In genomic region chr11:69936714-69937347, GRCm38 (mm10) we compare ENCODE assay signal across 8 mouse cellular contexts. TPM values are rescaled to one million over a fixed set of nuclear protein-coding genes. Genes with fewer than 3 reads are reported as not detected.
DNase-seq lines count a peak whose midpoint lies in the region; ATAC-seq and TF ChIP-seq lines count a peak whose summit lies in the region.

No protein-coding gene starts in this region.

- H3K27ac ChIP-seq in lung, postnatal 0 days (ENCODE audit: low read length): no peak overlapping the region
- no peak overlapping the region for H3K27ac ChIP-seq in hindbrain, embryonic 12.5 days
- H3K27ac ChIP-seq in limb, embryonic 10.5 days: peak overlapping the region; percentile 15; the same call in 1 of the 2 replicates
- no peak overlapping the region for H3K27ac ChIP-seq in stomach, embryonic 16.5 days (ENCODE audit: low read length)

- TF ChIP-seq EP300 in lung, postnatal 0 days (IDR thresholded peaks at IDR 0.05): no peak

- H3K36me3 ChIP-seq in lung, postnatal 0 days (ENCODE audit: insufficient read depth, low read length): no peaks in the 10 kb centered on the region
- no peaks in the 10 kb centered on the region for H3K36me3 ChIP-seq in hindbrain, embryonic 12.5 days
- H3K36me3 ChIP-seq in limb, embryonic 10.5 days: peaks cover 14% of the 10 kb centered on the region
- H3K36me3 ChIP-seq in stomach, embryonic 16.5 days (ENCODE audit: control insufficient read depth, insufficient read depth, low read length): no peaks in the 10 kb centered on the region

- TF ChIP-seq CTCF in lung, postnatal 0 days (IDR thresholded peaks at IDR 0.05): no peak

- no peak for ATAC-seq in lung, postnatal 0 days
- no peak for ATAC-seq in hindbrain, embryonic 12.5 days (ENCODE audit: low FRiP score)
- ATAC-seq in stomach, embryonic 16.5 days (ENCODE audit: insufficient read depth, low FRiP score): no peak

- no peaks in the 10 kb centered on the region for H3K9me3 ChIP-seq in lung, postnatal 0 days (ENCODE audit: low read length)
- H3K9me3 ChIP-seq in hindbrain, embryonic 12.5 days (replicated peaks): no peaks in the 10 kb centered on the region
- no peaks in the 10 kb centered on the region for H3K9me3 ChIP-seq in limb, embryonic 10.5 days (replicated peaks)
- H3K9me3 ChIP-seq in stomach, embryonic 16.5 days (replicated peaks; ENCODE audit: control insufficient read depth, low read length): no peaks in the 10 kb centered on the region

- no peak overlapping the region for H3K9ac ChIP-seq in lung, postnatal 0 days (replicated peaks; ENCODE audit: low read depth)
- H3K9ac ChIP-seq in hindbrain, embryonic 12.5 days: no peak overlapping the region
- H3K9ac ChIP-seq in stomach, embryonic 16.5 days (ENCODE audit: low read length): no peak overlapping the region

- H3K4me2 ChIP-seq in lung, postnatal 0 days (replicated peaks; ENCODE audit: low read depth, low read length): peak overlapping the region; percentile 88
- peak overlapping the region; percentile 100 for H3K4me2 ChIP-seq in hindbrain, embryonic 12.5 days (replicated peaks)
- peak overlapping the region; percentile 100 for H3K4me2 ChIP-seq in stomach, embryonic 16.5 days (ENCODE audit: low read depth, low read length)

- no peak overlapping the region; the same call in 1 of the 2 replicates for H3K4me3 ChIP-seq in lung, postnatal 0 days (ENCODE audit: low read depth, low read length)
- H3K4me3 ChIP-seq in hindbrain, embryonic 12.5 days: peak overlapping the region; percentile 63
- H3K4me3 ChIP-seq in limb, embryonic 10.5 days: peak overlapping the region; percentile 77
- H3K4me3 ChIP-seq in stomach, embryonic 16.5 days (replicated peaks; ENCODE audit: low read length): no peak overlapping the region

- peaks cover 13% of the 10 kb centered on the region; the same call in 1 of the 2 replicates for H3K27me3 ChIP-seq in lung, postnatal 0 days (replicated peaks; ENCODE audit: insufficient read depth, low read length)
- peaks cover 56% of the 10 kb centered on the region for H3K27me3 ChIP-seq in hindbrain, embryonic 12.5 days
- H3K27me3 ChIP-seq in limb, embryonic 10.5 days (ENCODE audit: low read depth, poor library complexity, severe bottlenecking): peaks cover 58% of the 10 kb centered on the region
- no peaks in the 10 kb centered on the region; the same call in 1 of the 2 replicates for H3K27me3 ChIP-seq in stomach, embryonic 16.5 days (ENCODE audit: control insufficient read depth, insufficient read depth, low read length)

- WGBS in lung, postnatal 0 days: 26% methylated on average over 9 of the region's 9 CpGs
- 43% methylated on average over 9 of the region's 9 CpGs for WGBS in hindbrain, embryonic 12.5 days
- 48% methylated on average over 9 of the region's 9 CpGs for WGBS in limb, embryonic 10.5 days
- 37% methylated on average over 9 of the region's 9 CpGs for WGBS in stomach, embryonic 16.5 days

- DNase-seq in lung, postnatal 0 days (ENCODE audit: low spot score): peak; percentile 38
- DNase-seq in lung, postnatal 36 days: no peak
- no peak for DNase-seq in limb, embryonic 10.5 days (ENCODE audit: low spot score)
- DNase-seq in spleen, postnatal 36 days (ENCODE audit: low spot score in 2 of 2): no peak
- DNase-seq in right cerebral cortex, postnatal 4 days: no peak
- no peak for DNase-seq in left cerebral cortex, postnatal 36 days (ENCODE audit: low spot score in 2 of 2)

- intact Hi-C loops in left cerebral cortex, postnatal 36 days (cut with DNase I): no loop called here

- peaks cover 15% of the 10 kb centered on the region; the same call in 1 of the 2 replicates for H3K4me1 ChIP-seq in lung, postnatal 0 days (ENCODE audit: insufficient read depth, low read depth, low read length)
- H3K4me1 ChIP-seq in hindbrain, embryonic 12.5 days: peaks cover 16% of the 10 kb centered on the region
- peaks cover 61% of the 10 kb centered on the region for H3K4me1 ChIP-seq in limb, embryonic 10.5 days
- peaks cover 27% of the 10 kb centered on the region for H3K4me1 ChIP-seq in stomach, embryonic 16.5 days (ENCODE audit: control insufficient read depth, insufficient read depth, low read length)

RNA-seq across cellular contexts. Expression of gene Ybx2, which starts 1.2 kb away (rescaled TPM):
- polyA plus RNA-seq in lung, postnatal 0 days (2015; fragmentation: Nextera tagmentation; extraction: Ambion mirVana): 1.00 and 1.1 TPM in 2 replicates
- 5.5 and 9.0 TPM in 2 replicates for polyA plus RNA-seq in hindbrain, embryonic 12.5 days (2016; fragmentation: Nextera tagmentation; extraction: Ambion mirVana)
- 6.1 TPM in 2 replicates for polyA plus RNA-seq in limb, embryonic 10.5 days (2016; fragmentation: Nextera tagmentation; extraction: Ambion mirVana)
- polyA plus RNA-seq in stomach, embryonic 16.5 days (2015; fragmentation: Nextera tagmentation; extraction: Ambion mirVana): 2.9 and 3.8 TPM in 2 replicates
- 10 to 100 TPM in 1 of 2 experiments, 1 to 10 TPM in 1; 4.6 to 14.7 TPM for total RNA-seq in left cerebral cortex, postnatal 36 days (2021)

RNA-seq across cellular contexts. Expression of gene Slc2a4, which starts 11.2 kb away (rescaled TPM):
- polyA plus RNA-seq in lung, postnatal 0 days (2015; fragmentation: Nextera tagmentation; extraction: Ambion mirVana): 3.7 and 4.3 TPM in 2 replicates
- 9.6 and 12.9 TPM in 2 replicates for polyA plus RNA-seq in hindbrain, embryonic 12.5 days (2016; fragmentation: Nextera tagmentation; extraction: Ambion mirVana)
- 19.9 and 29.3 TPM in 2 replicates for polyA plus RNA-seq in limb, embryonic 10.5 days (2016; fragmentation: Nextera tagmentation; extraction: Ambion mirVana)
- polyA plus RNA-seq in stomach, embryonic 16.5 days (2015; fragmentation: Nextera tagmentation; extraction: Ambion mirVana): 38.3 and 39.1 TPM in 2 replicates
- 1 to 10 TPM; 3.6 to 4.4 TPM for total RNA-seq in left cerebral cortex, postnatal 36 days (2021)

RNA-seq across cellular contexts. Expression of gene Eif5a, which starts 15.1 kb away (rescaled TPM):
- polyA plus RNA-seq in lung, postnatal 0 days (2015; fragmentation: Nextera tagmentation; extraction: Ambion mirVana): 758 and 815 TPM in 2 replicates
- polyA plus RNA-seq in hindbrain, embryonic 12.5 days (2016; fragmentation: Nextera tagmentation; extraction: Ambion mirVana): 1,354 and 1,360 TPM in 2 replicates
- 3,029 and 3,766 TPM in 2 replicates for polyA plus RNA-seq in limb, embryonic 10.5 days (2016; fragmentation: Nextera tagmentation; extraction: Ambion mirVana)
- 1,516 and 1,535 TPM in 2 replicates for polyA plus RNA-seq in stomach, embryonic 16.5 days (2015; fragmentation: Nextera tagmentation; extraction: Ambion mirVana)
- total RNA-seq in left cerebral cortex, postnatal 36 days (2021): 100 to 1,000 TPM; 406 to 453 TPM

RNA-seq across cellular contexts. Expression of gene Gps2, which starts 23.1 kb away (rescaled TPM):
- polyA plus RNA-seq in lung, postnatal 0 days (2015; fragmentation: Nextera tagmentation; extraction: Ambion mirVana): 53.0 and 59.1 TPM in 2 replicates
- polyA plus RNA-seq in hindbrain, embryonic 12.5 days (2016; fragmentation: Nextera tagmentation; extraction: Ambion mirVana): 84.7 and 90.1 TPM in 2 replicates
- 77.7 and 91.6 TPM in 2 replicates for polyA plus RNA-seq in limb, embryonic 10.5 days (2016; fragmentation: Nextera tagmentation; extraction: Ambion mirVana)
- 61.6 and 63.4 TPM in 2 replicates for polyA plus RNA-seq in stomach, embryonic 16.5 days (2015; fragmentation: Nextera tagmentation; extraction: Ambion mirVana)
- 10 to 100 TPM; 25.9 to 32.4 TPM for total RNA-seq in left cerebral cortex, postnatal 36 days (2021)

RNA-seq across cellular contexts. Expression of gene Cldn7, which starts 27.7 kb away (rescaled TPM):
- polyA plus RNA-seq in lung, postnatal 0 days (2015; fragmentation: Nextera tagmentation; extraction: Ambion mirVana): 212 and 230 TPM in 2 replicates
- 9.5 and 21.8 TPM in 2 replicates for polyA plus RNA-seq in hindbrain, embryonic 12.5 days (2016; fragmentation: Nextera tagmentation; extraction: Ambion mirVana)
- 28.7 and 35.4 TPM in 2 replicates for polyA plus RNA-seq in limb, embryonic 10.5 days (2016; fragmentation: Nextera tagmentation; extraction: Ambion mirVana)
- polyA plus RNA-seq in stomach, embryonic 16.5 days (2015; fragmentation: Nextera tagmentation; extraction: Ambion mirVana): 397 and 438 TPM in 2 replicates
- total RNA-seq in left cerebral cortex, postnatal 36 days (2021): not detected

Comparison
In these comparisons a context has a peak if more than half of its experiments do, and no peak if none do; other contexts are left out.
1. H3K4me3 ChIP-seq: peak in hindbrain, embryonic 12.5 days (single experiment) and limb, embryonic 10.5 days (single experiment); none in lung, postnatal 0 days (single experiment) and stomach, embryonic 16.5 days (single experiment).
2. Peak in every context shown above with its lines, with median percentiles within 50 percentile points of each other: H3K4me2 ChIP-seq.